Mouse (Mus musculus) lung, adult 10 weeks (tissue): Measurements from ENCODE around the gene Ttc9b. TPM values are rescaled to one million over a fixed set of nuclear protein-coding genes. Genes with fewer than 3 reads are reported as not detected.

Source experiments
- polyA plus RNA-seq: library from polyadenylated mRNA; stranded (reverse); fragments of 350-450 nt; fragmentation: Illumina TruSeq; extraction: RNeasy Lipid Tissue Mini Kit (QIAGEN cat#74804); gene quantifications from one replicate; pipeline ENCODE4 v1.2.3, GENCODE M21; 2014; ENCODE audit warnings: low read depth, low replicate concordance; ENCODE audit not compliant: insufficient read depth

The Ttc9b gene
- polyA plus RNA-seq = not detected

GRCm38 (mm10) chr7:27653681-27654437 lies at the start of gene Ttc9b:
TSS of gene Ttc9b (plus strand) at chr7:27653915.

GRCm38 (mm10) chr7:27674522-27675221 lies 21.0 kb downstream of the Ttc9b start, which contains the start of gene Map3k10:
TSS of gene Map3k10 (minus strand) at chr7:27674598.

GRCm38 (mm10) chr7:27688815-27689612 lies 35.3 kb downstream of the Ttc9b start, which contains the start of gene Zfp607b:
TSS of gene Zfp607b (plus strand) at chr7:27689340.

Other genes starting within 250 kb of the Ttc9b start
- gene Sptbn4, start 206.2 kb upstream of the Ttc9b start, polyA plus RNA-seq = 0.08 TPM
- 48.4 TPM for gene Blvrb, start 205.9 kb upstream of the Ttc9b start, polyA plus RNA-seq
- gene Sertad3, start 180.1 kb upstream of the Ttc9b start, polyA plus RNA-seq = 13.6 TPM
- gene Sertad1, start 167.0 kb upstream of the Ttc9b start, polyA plus RNA-seq = 48.4 TPM
- 62.3 TPM for gene Prx, start 154.6 kb upstream of the Ttc9b start, polyA plus RNA-seq
- gene Hipk4, start 130.6 kb upstream of the Ttc9b start, polyA plus RNA-seq = 0.24 TPM
- gene Pld3, start 100.7 kb upstream of the Ttc9b start, polyA plus RNA-seq = 72.1 TPM
- 9.6 TPM for gene 2310022A10Rik, start 100.7 kb upstream of the Ttc9b start, polyA plus RNA-seq
- gene Akt2, start 62.4 kb upstream of the Ttc9b start, polyA plus RNA-seq = 70.6 TPM
- 13.4 TPM for gene Map3k10, start 20.7 kb downstream of the Ttc9b start, polyA plus RNA-seq
- 1.6 TPM for gene Zfp607b, start 35.4 kb downstream of the Ttc9b start, polyA plus RNA-seq
- 3.8 TPM for gene Zfp60, start 77.5 kb downstream of the Ttc9b start, polyA plus RNA-seq
- 4.0 TPM for gene Zfp626, start 153.3 kb downstream of the Ttc9b start, polyA plus RNA-seq
- gene Zfp59, start 184.7 kb downstream of the Ttc9b start, polyA plus RNA-seq = 2.0 TPM
- gene Zfp607a, start 203.6 kb downstream of the Ttc9b start, polyA plus RNA-seq = 2.1 TPM